Mouse (Mus musculus) ES-E14 (cell line): ENCODE measurements around the gene Itprid2. TPM values are rescaled to one million over a fixed set of nuclear protein-coding genes. Genes with fewer than 3 reads are reported as not detected.
"Not testable (repeated sequence)": the region's sequence is repeated elsewhere in the genome, so short reads cannot be mapped to it uniquely, and the experiment has no call there.

ENCODE experiments used
- DNase-seq: peaks from one replicate; pipeline ENCODE4 v3.0.0-alpha.2; 2013; ENCODE audit warnings: low read depth, low spot score
- H3K27ac ChIP-seq: 2 replicates; pipeline ENCODE4 v1.5.1; 2012; ENCODE audit warnings: low read depth, mild to moderate bottlenecking, low read length, moderate library complexity, mixed read lengths; ENCODE audit not compliant: poor library complexity, insufficient read depth, severe bottlenecking
- H3K36me3 ChIP-seq: 2 replicates; pipeline ENCODE4 v1.6.1; 2012; ENCODE audit warnings: mild to moderate bottlenecking, low read length, moderate library complexity, mixed read lengths; ENCODE audit not compliant: control insufficient read depth, poor library complexity, insufficient read depth, severe bottlenecking
- H3K4me1 ChIP-seq, 2 experiments: fragments of 150-350 bp in 1 of 2; sonication (generic) in 1 of 2; 2 replicates each; pipeline ENCODE4 v1.6.1; 2012; ENCODE audit warnings: low read length in 2 of 2, mild to moderate bottlenecking in 1 of 2, mixed read lengths in 1 of 2; ENCODE audit not compliant: control insufficient read depth in 2 of 2, insufficient read depth in 2 of 2, poor library complexity in 1 of 2
- H3K4me3 ChIP-seq, 2 experiments: fragments of 150-350 bp in 1 of 2; sonication (generic) in 1 of 2; 2 replicates each; pipeline ENCODE4 v1.5.1; 2012; ENCODE audit warnings: low read length in 2 of 2, low read depth in 1 of 2, mild to moderate bottlenecking in 1 of 2, mixed read lengths in 1 of 2; ENCODE audit not compliant: insufficient read depth in 1 of 2, poor library complexity in 1 of 2, severe bottlenecking in 1 of 2
- H3K9ac ChIP-seq: 2 replicates; pipeline ENCODE4 v1.6.1; 2012; ENCODE audit warnings: low read depth, mild to moderate bottlenecking, low read length, mixed read lengths; ENCODE audit not compliant: poor library complexity, insufficient read depth, severe bottlenecking
- H3K9me3 ChIP-seq: fragments of 150-350 bp; sonication (generic); 2 replicates; pipeline ENCODE4 v1.6.1; 2012; ENCODE audit warnings: low read depth, mild to moderate bottlenecking, low read length; ENCODE audit not compliant: control insufficient read depth, insufficient read depth
- CHD2 ChIP-seq: IDR thresholded peaks from 2 replicates; pipeline ENCODE4 v1.6.1; 2014; ENCODE audit warnings: mild to moderate bottlenecking, low read depth, low read length, inconsistent platforms
- HCFC1 ChIP-seq: IDR thresholded peaks from 2 replicates; pipeline ENCODE4 v1.6.1; 2012; ENCODE audit warnings: low read length, inconsistent platforms, borderline replicate concordance; ENCODE audit not compliant: insufficient read depth
- MAFK ChIP-seq: IDR thresholded peaks from 2 replicates; pipeline ENCODE4 v1.6.1; 2014; ENCODE audit warnings: mild to moderate bottlenecking, low read depth, low read length, inconsistent platforms; ENCODE audit not compliant: insufficient read depth
- ZC3H11A ChIP-seq: IDR thresholded peaks from 2 replicates; pipeline ENCODE4 v1.6.1; 2012; ENCODE audit warnings: low read depth, mild to moderate bottlenecking, inconsistent platforms, low read length, borderline replicate concordance
- ZNF384 ChIP-seq: IDR thresholded peaks from 2 replicates; pipeline ENCODE4 v1.6.1; 2012; ENCODE audit warnings: low read depth, low read length, inconsistent platforms
- in situ Hi-C, 2 experiments: fragments of 600-800 bp; cut with MboI; formaldehyde crosslinking; loops; one replicate each; pipeline ENCODE4 v1.15.1; 2025; ENCODE audit warnings: low sequenced_read_pairs in 2 of 2, inconsistent platforms in 1 of 2; ENCODE audit not compliant: unreplicated experiment in 2 of 2
- total RNA-seq: library from RNA; depleted of rRNA; stranded (reverse); fragments of 300-350 nt; gene quantifications from 2 replicates; pipeline ENCODE4 v1.2.3, GENCODE M21; 2012; rRNA removed

The Itprid2 gene
- total RNA-seq, result 12.1 and 14.6 TPM in 2 replicates

- Histone ChIP-seq H3K36me3 (no peaks in the 10 kb centered on the region), H3K9ac (peak within 1 kb of the TSS; percentile 78), H3K4me3 (peak within 1 kb of the TSS; percentile 73 to 75), H3K9me3 (no peaks in the 10 kb centered on the region), H3K4me1 (no peaks in the 10 kb centered on the region), H3K27ac (no peak within 1 kb of the TSS)
- in situ Hi-C loops, result no loop called here
- TF ChIP-seq MAFK (no peak), ZNF384 (0 out of 2 replicates have a peak, but pooled peaks have one; percentile 21)
- DNase-seq, result peak; percentile 91
Measured at GRCm38 (mm10) chr2:79634528-79635400, at the start of gene Itprid2. Gene Itprid2, plus strand, starts transcription at chr2:79635352.

DNA sequence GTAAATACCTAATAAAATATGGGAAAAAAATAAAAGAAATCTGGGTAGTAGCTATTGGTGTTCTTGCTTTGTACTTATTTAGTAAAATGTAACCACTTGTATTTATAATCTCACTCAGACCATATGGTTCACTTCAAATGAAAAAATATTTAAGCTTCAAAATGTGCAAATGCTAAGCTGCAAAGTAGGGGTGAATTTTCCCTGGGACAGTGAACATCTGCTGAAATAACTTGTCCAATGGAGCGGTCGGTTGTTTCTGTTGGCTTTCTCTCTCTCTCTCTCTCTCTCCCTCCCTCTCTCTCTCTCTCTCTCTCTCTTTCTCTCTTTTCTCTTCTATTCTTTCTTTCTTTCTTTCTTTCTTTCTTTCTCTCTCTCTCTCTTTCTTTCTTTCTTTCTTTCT is 39.0 kb upstream of the Itprid2 start:
- TF ChIP-seq MAFK (no peak), ZC3H11A (no peak), ZNF384 (no peak), HCFC1 (no peak), CHD2 (no peak)

GRCm38 (mm10) chr2:79597090-79597489 is 38.1 kb upstream of the Itprid2 start:
- DNase-seq, result no peak
- Histone ChIP-seq H3K4me3 (no peak overlapping the region), H3K27ac (no peak overlapping the region), H3K9me3 (no peaks in the 10 kb centered on the region), H3K36me3 (no peaks in the 10 kb centered on the region), H3K9ac (no peak overlapping the region), H3K4me1 (peaks cover 0 to 2% of the 10 kb centered on the region in 2 experiments; a peak in 1 of 4 replicates)
- in situ Hi-C loops, result no loop called here
- TF ChIP-seq CHD2 (no peak), ZNF384 (no peak), MAFK (no peak), HCFC1 (no peak), ZC3H11A (no peak)

More for the DNA sequence above, 39.0 kb upstream of the Itprid2 start:
- Histone ChIP-seq H3K4me3 (no peak overlapping the region), H3K9me3 (no peaks in the 10 kb centered on the region), H3K27ac (no peak overlapping the region), H3K4me1 (no peaks in the 10 kb centered on the region), H3K9ac (no peak overlapping the region), H3K36me3 (no peaks in the 10 kb centered on the region)
- in situ Hi-C loops, result no loop called here
- no peak for DNase-seq

- H3K4me3 ChIP-seq, in situ Hi-C loops, H3K4me1 ChIP-seq, H3K9me3 ChIP-seq, H3K9ac ChIP-seq, DNase-seq, H3K27ac ChIP-seq, H3K36me3 ChIP-seq: not testable (repeated sequence)
Measured at GRCm38 (mm10) chr2:79601109-79601508, 34.0 kb upstream of the Itprid2 start.

DNA sequence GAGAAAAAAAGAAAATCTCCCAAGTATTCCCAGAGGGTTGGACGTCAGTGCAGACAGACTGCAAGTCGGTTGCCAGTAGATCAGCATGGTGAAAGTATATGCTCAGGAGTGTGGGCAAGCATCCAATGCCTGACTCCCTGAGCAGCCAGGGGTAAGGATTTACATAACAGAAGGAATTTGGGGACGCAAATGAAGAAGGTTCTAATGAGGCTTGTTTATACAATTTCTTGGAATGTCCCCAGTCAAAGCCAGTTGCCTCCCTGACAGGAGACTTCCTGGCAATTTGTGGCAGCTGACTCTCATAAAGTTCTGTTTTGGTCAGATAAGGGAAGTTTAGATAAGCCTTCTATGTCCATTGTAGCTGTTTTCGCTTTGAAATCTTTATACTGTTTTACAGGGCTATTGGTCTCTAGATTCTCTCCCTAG is 33.4 kb upstream of the Itprid2 start:
- no peaks in the 10 kb centered on the region for H3K36me3 ChIP-seq
- no peak overlapping the region for H3K27ac ChIP-seq
- no peaks in the 10 kb centered on the region for H3K9me3 ChIP-seq
- in situ Hi-C loops, result no loop called here
- TF ChIP-seq HCFC1 (no peak), MAFK (no peak), CHD2 (no peak), ZNF384 (no peak), ZC3H11A (no peak)
- H3K9ac ChIP-seq, result no peak overlapping the region
- DNase-seq, result no peak
- H3K4me1 ChIP-seq, result peaks cover 0 to 2% of the 10 kb centered on the region in 2 experiments; a peak in 1 of 4 replicates
- no peak overlapping the region for H3K4me3 ChIP-seq
